Mouse (Mus musculus) intestine, postnatal 0 days (tissue): ENCODE data around the gene Stxbp5. TPM values are rescaled to one million over a fixed set of nuclear protein-coding genes. Genes with fewer than 3 reads are reported as not detected.
A peak's percentile ranks its signal among the peaks of the same experiment; 100 is the strongest.
"Not testable (repeated sequence)": the region's sequence is repeated elsewhere in the genome, so short reads cannot be mapped to it uniquely, and the experiment has no call there.

Source experiments
- ATAC-seq: fragments of 200-750 bp; cut with Nextera tagmentation; 2 replicates; pipeline ENCODE4 v1.8.0; 2017; ENCODE audit warnings: mild to moderate bottlenecking, moderate TSS enrichment, moderate library complexity
- H3K27ac ChIP-seq: fragments of 300-500 bp; sonication (generic); 2 replicates; pipeline ENCODE4 v1.5.1; 2014; ENCODE audit warnings: mild to moderate bottlenecking, low read depth, low read length, moderate library complexity
- H3K27me3 ChIP-seq: fragments of 300-500 bp; sonication (generic); replicated peaks from 2 replicates; pipeline ENCODE4 v1.6.1; 2014; ENCODE audit warnings: low read length, mixed read lengths; ENCODE audit not compliant: control insufficient read depth, insufficient read depth
- H3K36me3 ChIP-seq: fragments of 300-500 bp; sonication (generic); 2 replicates; pipeline ENCODE4 v1.6.1; 2014; ENCODE audit warnings: mild to moderate bottlenecking, moderate library complexity; ENCODE audit not compliant: control insufficient read depth, insufficient read depth
- H3K4me1 ChIP-seq: fragments of 300-500 bp; sonication (generic); replicated peaks from 2 replicates; pipeline ENCODE4 v1.6.1; 2014; ENCODE audit warnings: antibody characterized with exemption, low read length, mixed read lengths; ENCODE audit not compliant: control insufficient read depth, insufficient read depth
- H3K4me2 ChIP-seq: fragments of 300-500 bp; sonication (generic); replicated peaks from 2 replicates; pipeline ENCODE4 v1.6.1; 2014; ENCODE audit warnings: low read depth, mild to moderate bottlenecking, moderate library complexity
- H3K4me3 ChIP-seq: fragments of 300-500 bp; sonication (generic); 2 replicates; pipeline ENCODE4 v1.5.1; 2014; ENCODE audit warnings: low read depth, low read length
- H3K9ac ChIP-seq: fragments of 300-500 bp; sonication (generic); 2 replicates; pipeline ENCODE4 v1.6.1; 2014; ENCODE audit warnings: mild to moderate bottlenecking, low read depth, low read length
- H3K9me3 ChIP-seq: fragments of 300-500 bp; sonication (generic); 2 replicates; pipeline ENCODE4 v1.6.1; 2016; ENCODE audit warnings: mixed run types; ENCODE audit not compliant: control insufficient read depth
- CTCF ChIP-seq: sonication (generic); IDR thresholded peaks from 2 replicates; pipeline ENCODE4 v1.5.1; 2016; ENCODE audit warnings: low read depth, mild to moderate bottlenecking, control low read depth, antibody characterized with exemption, moderate library complexity
- WGBS: fragments of 180-500 bp; shearing (Covaris S2); extraction: QIAGEN DNeasy Blood & Tissue Kit; methylation state at CpG from one replicate; pipeline ENCODE4 v1.1.7; 2014; 5-methylcytosine and 5-hydroxymethylcytosine counted together
- polyA plus RNA-seq: library from polyadenylated mRNA; unstranded; fragments of >200 nt; fragmentation: Nextera tagmentation; extraction: Ambion mirVana; gene quantifications from 2 replicates; pipeline ENCODE4 v1.2.1, GENCODE M21; 2015

Stxbp5 gene
- polyA plus RNA-seq, 1 experiment from 2014 or later = 3.9 TPM

DNA sequence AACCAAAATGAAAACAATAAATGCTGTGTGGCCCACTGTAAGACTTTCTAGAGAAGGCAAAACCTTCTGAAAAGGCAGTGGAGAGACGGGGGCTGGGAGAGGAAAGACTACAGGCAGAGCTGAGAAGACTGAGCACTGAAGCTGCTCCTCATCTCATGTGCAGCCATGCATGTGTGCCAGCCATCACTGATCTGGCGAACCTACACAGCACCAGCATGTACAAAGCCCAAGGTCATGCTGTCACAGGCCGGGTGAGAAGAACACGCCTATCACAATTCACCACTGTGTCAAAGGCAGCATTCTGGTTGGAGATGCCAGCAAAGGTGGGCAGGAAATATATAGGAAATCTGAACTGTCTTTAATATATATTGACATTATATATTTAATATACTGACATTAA is 12.2 kb downstream of the Stxbp5 start:
- no peak overlapping the region for H3K9ac ChIP-seq
- 76% methylated on average over 4 of the region's 4 CpGs for WGBS
- no peak for TF ChIP-seq CTCF
- no peaks in the 10 kb centered on the region for H3K9me3 ChIP-seq
- no peaks in the 10 kb centered on the region for H3K27me3 ChIP-seq
- H3K36me3 ChIP-seq = peaks cover 5% of the 10 kb centered on the region; the same call in 1 of the 2 replicates
- H3K4me3 ChIP-seq = no peak overlapping the region
- no peaks in the 10 kb centered on the region for H3K4me1 ChIP-seq
- H3K27ac ChIP-seq = no peak overlapping the region
- H3K4me2 ChIP-seq = no peak overlapping the region
- ATAC-seq = no peak

DNA sequence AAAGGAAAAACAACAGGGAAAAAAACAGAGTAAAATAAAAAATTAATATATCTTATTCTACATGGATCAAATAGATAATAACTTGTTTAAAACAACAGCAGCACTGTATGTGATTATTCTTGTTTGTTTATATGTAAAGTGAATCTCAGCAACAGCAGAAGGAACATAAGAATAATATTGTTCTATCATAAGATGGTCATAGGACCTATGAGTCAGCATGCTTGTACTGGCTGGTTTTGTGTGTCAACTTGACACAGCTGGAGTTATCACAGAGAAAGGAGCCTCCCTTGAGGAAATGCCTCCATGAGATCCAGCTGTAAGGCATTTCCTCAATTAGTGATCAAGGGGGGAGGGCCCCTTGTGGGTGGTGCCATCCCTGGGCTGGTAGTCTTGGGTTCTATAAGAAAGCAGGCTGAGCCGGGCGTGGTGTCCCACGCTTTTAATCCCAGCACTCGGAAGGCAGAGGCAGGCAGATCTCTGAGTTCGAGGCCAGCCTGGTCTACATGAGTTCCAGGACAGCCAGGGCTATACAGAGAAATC is 19.0 kb downstream of the Stxbp5 start:
- H3K9me3 ChIP-seq, H3K4me1 ChIP-seq, H3K27me3 ChIP-seq, H3K4me3 ChIP-seq, H3K36me3 ChIP-seq, H3K27ac ChIP-seq, H3K4me2 ChIP-seq, H3K9ac ChIP-seq: not testable (repeated sequence)
- WGBS = 92% methylated on average over 5 of the region's 5 CpGs
- peak; percentile 56; the same call in 1 of the 2 replicates for ATAC-seq

DNA sequence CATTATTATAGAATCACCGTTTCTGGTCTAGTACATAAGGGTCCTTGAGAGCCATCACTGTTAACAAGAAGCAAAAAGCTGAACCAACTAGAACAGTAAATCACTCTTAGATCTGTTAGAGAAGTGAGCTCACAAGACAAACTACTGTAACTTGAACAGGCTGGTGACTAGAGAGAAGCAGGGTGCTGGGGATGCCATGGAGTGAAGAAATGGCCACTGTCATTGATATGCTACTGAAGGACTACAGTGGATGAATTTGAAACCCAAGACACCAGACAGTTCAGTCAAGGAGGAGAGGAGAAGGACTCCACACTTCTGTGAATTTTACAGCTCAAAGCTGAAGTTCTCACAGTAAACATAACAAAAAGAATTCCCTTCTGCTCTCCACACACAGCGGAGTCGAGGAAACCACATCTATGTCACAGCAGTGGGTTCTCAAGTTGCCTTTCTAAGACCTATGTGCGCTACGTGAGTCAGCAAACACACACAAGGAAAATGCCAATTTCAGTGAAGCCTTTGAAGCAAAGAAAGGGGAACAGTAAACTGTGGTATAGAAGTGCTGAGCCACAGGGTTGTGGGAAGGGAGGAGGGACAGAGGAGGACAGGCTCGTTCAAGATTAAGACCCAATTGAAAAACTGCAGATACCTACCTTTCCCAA is 20.7 kb downstream of the Stxbp5 start:
- Histone ChIP-seq H3K4me1 (no peaks in the 10 kb centered on the region), H3K27ac (no peak overlapping the region), H3K27me3 (no peaks in the 10 kb centered on the region), H3K4me2 (no peak overlapping the region), H3K36me3 (no peaks in the 10 kb centered on the region), H3K9me3 (no peaks in the 10 kb centered on the region), H3K4me3 (no peak overlapping the region), H3K9ac (no peak overlapping the region)
- 72% methylated on average over 6 of the region's 6 CpGs for WGBS
- TF ChIP-seq CTCF = no peak
- no peak for ATAC-seq

DNA sequence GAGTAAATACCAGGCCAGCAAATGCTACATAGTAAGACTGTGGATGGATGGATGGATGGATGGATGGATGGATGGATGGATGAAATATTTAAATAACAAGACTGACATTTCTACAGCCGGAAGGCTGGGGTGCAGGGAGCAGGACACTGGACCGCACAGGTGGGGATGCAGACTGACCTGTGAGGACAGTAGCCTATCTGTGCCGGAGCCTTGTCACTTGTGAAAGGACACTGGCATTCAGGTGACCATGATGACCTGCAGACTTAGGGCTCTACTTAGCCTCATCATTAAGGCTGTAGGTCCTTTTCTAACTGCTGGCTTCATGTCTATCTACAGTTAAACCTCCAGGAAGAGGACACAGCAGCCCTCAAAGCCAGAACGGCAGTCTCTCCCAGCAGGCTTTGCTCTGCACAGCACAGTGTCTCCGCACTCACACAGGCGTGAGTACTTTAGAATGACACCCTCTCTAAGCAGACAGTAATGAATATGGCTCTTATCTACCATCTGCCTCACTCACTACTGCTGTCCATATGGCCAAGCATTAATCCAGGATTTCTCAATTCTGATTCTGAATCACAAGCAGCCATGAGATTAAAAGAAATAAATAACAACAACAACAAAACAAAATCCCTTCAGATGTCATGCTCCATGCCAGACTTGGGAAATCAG is 21.9 kb downstream of the Stxbp5 start:
- H3K27me3 ChIP-seq = no peaks in the 10 kb centered on the region
- no peak overlapping the region for H3K4me2 ChIP-seq
- no peak for ATAC-seq
- no peak overlapping the region for H3K4me3 ChIP-seq
- no peak overlapping the region for H3K27ac ChIP-seq
- WGBS = 77% methylated on average over 6 of the region's 6 CpGs
- H3K9ac ChIP-seq = no peak overlapping the region
- TF ChIP-seq CTCF = no peak
- no peaks in the 10 kb centered on the region for H3K36me3 ChIP-seq
- H3K4me1 ChIP-seq = no peaks in the 10 kb centered on the region
- H3K9me3 ChIP-seq = no peaks in the 10 kb centered on the region

DNA sequence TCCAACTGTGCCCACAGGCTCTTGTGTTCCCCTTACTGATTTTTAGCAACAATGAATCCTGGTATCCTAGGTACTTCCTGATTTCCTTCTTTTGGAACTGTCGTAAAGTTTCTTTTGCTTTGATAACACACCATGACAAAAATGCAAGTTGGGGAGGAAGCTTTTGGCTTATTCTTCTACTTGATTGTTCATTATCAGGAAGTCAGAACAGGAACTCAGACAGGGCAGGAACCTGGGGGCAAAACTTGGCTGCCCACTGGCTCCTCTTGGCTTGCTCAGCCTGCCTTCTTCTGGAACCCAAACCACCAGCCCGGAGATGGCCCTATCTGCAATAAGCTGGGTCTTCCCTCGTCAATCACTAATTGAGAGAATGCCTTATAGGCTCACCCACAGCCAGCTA is 25.0 kb downstream of the Stxbp5 start:
- Histone ChIP-seq H3K4me1 (no peaks in the 10 kb centered on the region), H3K9ac (no peak overlapping the region), H3K9me3 (no peaks in the 10 kb centered on the region), H3K4me3 (no peak overlapping the region), H3K27ac (no peak overlapping the region), H3K36me3 (no peaks in the 10 kb centered on the region), H3K4me2 (no peak overlapping the region), H3K27me3 (no peaks in the 10 kb centered on the region)
- TF ChIP-seq CTCF = no peak
- WGBS = 86% methylated on average over 3 of the region's 3 CpGs
- no peak for ATAC-seq

DNA sequence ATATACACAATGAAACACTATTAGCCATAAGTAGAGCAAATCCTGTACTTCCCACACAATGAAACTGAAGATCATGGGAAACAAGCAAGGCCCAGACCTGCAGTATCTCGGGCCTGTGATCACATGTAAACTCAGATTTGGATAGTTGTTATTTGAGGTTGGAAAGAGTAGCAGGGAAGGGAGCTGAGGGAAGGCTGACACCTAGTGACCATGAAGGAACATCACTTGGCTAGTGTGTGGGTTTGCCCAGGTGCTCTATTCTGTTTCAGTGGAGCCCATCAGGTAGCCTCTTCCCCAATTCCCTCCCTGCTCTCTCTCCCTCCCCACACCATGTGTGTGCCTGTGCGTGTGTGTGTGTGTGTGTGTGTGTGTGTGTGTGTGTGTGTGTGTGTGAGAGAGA is 28.7 kb downstream of the Stxbp5 start:
- Histone ChIP-seq H3K27ac (no peak overlapping the region), H3K9me3 (no peaks in the 10 kb centered on the region), H3K27me3 (no peaks in the 10 kb centered on the region), H3K9ac (no peak overlapping the region), H3K4me1 (no peaks in the 10 kb centered on the region), H3K4me3 (no peak overlapping the region), H3K36me3 (no peaks in the 10 kb centered on the region), H3K4me2 (no peak overlapping the region)
- peak; percentile 69 for TF ChIP-seq CTCF
- no peak for ATAC-seq
- 57% methylated on average over 2 of the region's 2 CpGs for WGBS
